Mouse (Mus musculus): Measurements from ENCODE around the gene Trafd1. TPM values are rescaled to one million over a fixed set of nuclear protein-coding genes. Genes with fewer than 3 reads are reported as not detected.

The Trafd1 gene
- polyA plus RNA-seq, 1 experiment from 2014 or later = 129 TPM

GRCm38 (mm10) chr5:121399540-121399939 is 14.1 kb upstream of the Trafd1 start:
- Histone ChIP-seq H3K27ac (ENCODE audit: low read depth, low read length) (no peak overlapping the region), H3K9me3 (replicated peaks; ENCODE audit: control insufficient read depth, low read length) (no peaks in the 10 kb centered on the region), H3K4me2 (ENCODE audit: low read length) (peak overlapping the region; percentile 93; the same call in 1 of the 2 replicates), H3K4me1 (ENCODE audit: control insufficient read depth, insufficient read depth, low read length) (peaks cover 4% of the 10 kb centered on the region; the same call in 1 of the 2 replicates), H3K4me3 (ENCODE audit: low read depth, low read length) (no peak overlapping the region; the same call in 1 of the 2 replicates), H3K36me3 (ENCODE audit: control insufficient read depth, insufficient read depth, low read length) (peaks cover 13% of the 10 kb centered on the region; the same call in 1 of the 2 replicates), H3K27me3 (replicated peaks; ENCODE audit: control insufficient read depth, insufficient read depth, low read length) (no peaks in the 10 kb centered on the region), H3K9ac (ENCODE audit: low read length) (no peak overlapping the region)
- WGBS = 89% methylated on average over 5 of the region's 5 CpGs
- ATAC-seq = no peak
- DNase-seq (ENCODE audit: low spot score) = no peak

GRCm38 (mm10) chr5:121398965-121399462 is 13.6 kb upstream of the Trafd1 start:
- Histone ChIP-seq H3K9ac (ENCODE audit: low read length) (peak overlapping the region; percentile 82), H3K27ac (ENCODE audit: low read depth, low read length) (no peak overlapping the region), H3K4me2 (ENCODE audit: low read length) (peak overlapping the region; percentile 93), H3K4me3 (ENCODE audit: low read depth, low read length) (peak overlapping the region; percentile 97), H3K4me1 (ENCODE audit: control insufficient read depth, insufficient read depth, low read length) (peaks cover 4% of the 10 kb centered on the region; the same call in 1 of the 2 replicates), H3K27me3 (replicated peaks; ENCODE audit: control insufficient read depth, insufficient read depth, low read length) (no peaks in the 10 kb centered on the region), H3K9me3 (replicated peaks; ENCODE audit: control insufficient read depth, low read length) (no peaks in the 10 kb centered on the region), H3K36me3 (ENCODE audit: control insufficient read depth, insufficient read depth, low read length) (peaks cover 10% of the 10 kb centered on the region; the same call in 1 of the 2 replicates)
- DNase-seq (ENCODE audit: low spot score) = no peak
- ATAC-seq = no peak
- WGBS = 63% methylated on average over 9 of the region's 9 CpGs

GRCm38 (mm10) chr5:121398146-121398964 is 12.9 kb upstream of the Trafd1 start:
- H3K4me2 ChIP-seq (ENCODE audit: low read length) = peak overlapping the region; percentile 93
- no peaks in the 10 kb centered on the region for H3K27me3 ChIP-seq (replicated peaks; ENCODE audit: control insufficient read depth, insufficient read depth, low read length)
- WGBS = 1% methylated on average over 65 of the region's 67 CpGs
- peak overlapping the region; percentile 82 for H3K9ac ChIP-seq (ENCODE audit: low read length)
- H3K27ac ChIP-seq (ENCODE audit: low read depth, low read length) = peak overlapping the region; percentile 44
- ATAC-seq = peak; percentile 82
- peak; percentile 24 for DNase-seq (ENCODE audit: low spot score)
- peaks cover 4% of the 10 kb centered on the region; the same call in 1 of the 2 replicates for H3K4me1 ChIP-seq (ENCODE audit: control insufficient read depth, insufficient read depth, low read length)
- peak overlapping the region; percentile 97 for H3K4me3 ChIP-seq (ENCODE audit: low read depth, low read length)
- no peaks in the 10 kb centered on the region for H3K9me3 ChIP-seq (replicated peaks; ENCODE audit: control insufficient read depth, low read length)
- H3K36me3 ChIP-seq (ENCODE audit: control insufficient read depth, insufficient read depth, low read length) = peaks cover 7% of the 10 kb centered on the region; the same call in 1 of the 2 replicates

GRCm38 (mm10) chr5:121397187-121398145 is 12.0 kb upstream of the Trafd1 start, which contains the start of gene Naa25:
TSS of gene Naa25 (plus strand) at chr5:121397936.
- Histone ChIP-seq H3K4me1 (ENCODE audit: control insufficient read depth, insufficient read depth, low read length) (peaks cover 4% of the 10 kb centered on the region; the same call in 1 of the 2 replicates), H3K9me3 (replicated peaks; ENCODE audit: control insufficient read depth, low read length) (no peaks in the 10 kb centered on the region), H3K27me3 (replicated peaks; ENCODE audit: control insufficient read depth, insufficient read depth, low read length) (no peaks in the 10 kb centered on the region), H3K9ac (ENCODE audit: low read length) (peak within 1 kb of the TSS; percentile 82), H3K27ac (ENCODE audit: low read depth, low read length) (peak within 1 kb of the TSS; percentile 45), H3K4me3 (ENCODE audit: low read depth, low read length) (peak within 1 kb of the TSS; percentile 97), H3K36me3 (ENCODE audit: control insufficient read depth, insufficient read depth, low read length) (peaks cover 6% of the 10 kb centered on the region; the same call in 1 of the 2 replicates), H3K4me2 (ENCODE audit: low read length) (peak within 1 kb of the TSS; percentile 93)
- ATAC-seq (peak; percentile 96), DNase-seq (ENCODE audit: low spot score) (peak; percentile 99)
- WGBS = 9% methylated on average over 53 of the region's 53 CpGs

GRCm38 (mm10) chr5:121395621-121396020 is 10.2 kb upstream of the Trafd1 start:
- DNase-seq (ENCODE audit: low spot score) (no peak), ATAC-seq (no peak)
- Histone ChIP-seq H3K9ac (ENCODE audit: low read length) (no peak overlapping the region), H3K27ac (ENCODE audit: low read depth, low read length) (no peak overlapping the region), H3K4me3 (ENCODE audit: low read depth, low read length) (no peak overlapping the region), H3K4me1 (ENCODE audit: control insufficient read depth, insufficient read depth, low read length) (peaks cover 4% of the 10 kb centered on the region; the same call in 1 of the 2 replicates), H3K36me3 (ENCODE audit: control insufficient read depth, insufficient read depth, low read length) (peaks cover 3% of the 10 kb centered on the region; the same call in 1 of the 2 replicates), H3K4me2 (ENCODE audit: low read length) (no peak overlapping the region), H3K9me3 (replicated peaks; ENCODE audit: control insufficient read depth, low read length) (no peaks in the 10 kb centered on the region), H3K27me3 (replicated peaks; ENCODE audit: control insufficient read depth, insufficient read depth, low read length) (no peaks in the 10 kb centered on the region)
- 81% methylated on average over 5 of the region's 5 CpGs for WGBS

GRCm38 (mm10) chr5:121393402-121393801 is 8.0 kb upstream of the Trafd1 start:
- WGBS = 81% methylated on average over 3 of the region's 3 CpGs
- no peaks in the 10 kb centered on the region for H3K36me3 ChIP-seq (ENCODE audit: control insufficient read depth, insufficient read depth, low read length)

GRCm38 (mm10) chr5:121392667-121393380 is 7.4 kb upstream of the Trafd1 start:
- 58% methylated on average over 16 of the region's 16 CpGs for WGBS
- H3K4me2 ChIP-seq (ENCODE audit: low read length) = no peak overlapping the region
- ATAC-seq = no peak
- H3K27me3 ChIP-seq (replicated peaks; ENCODE audit: control insufficient read depth, insufficient read depth, low read length) = no peaks in the 10 kb centered on the region
- no peaks in the 10 kb centered on the region for H3K4me1 ChIP-seq (ENCODE audit: control insufficient read depth, insufficient read depth, low read length)
- H3K4me3 ChIP-seq (ENCODE audit: low read depth, low read length) = no peak overlapping the region
- no peaks in the 10 kb centered on the region for H3K36me3 ChIP-seq (ENCODE audit: control insufficient read depth, insufficient read depth, low read length)
- H3K9me3 ChIP-seq (replicated peaks; ENCODE audit: control insufficient read depth, low read length) = no peaks in the 10 kb centered on the region
- H3K9ac ChIP-seq (ENCODE audit: low read length) = no peak overlapping the region
- no peak overlapping the region for H3K27ac ChIP-seq (ENCODE audit: low read depth, low read length)
- DNase-seq (ENCODE audit: low spot score) = peak; percentile 75

More at GRCm38 (mm10) chr5:121393402-121393801, 8.0 kb upstream of the Trafd1 start:
- Histone ChIP-seq H3K9me3 (replicated peaks; ENCODE audit: control insufficient read depth, low read length) (no peaks in the 10 kb centered on the region), H3K27me3 (replicated peaks; ENCODE audit: control insufficient read depth, insufficient read depth, low read length) (no peaks in the 10 kb centered on the region), H3K27ac (ENCODE audit: low read depth, low read length) (no peak overlapping the region), H3K4me1 (ENCODE audit: control insufficient read depth, insufficient read depth, low read length) (no peaks in the 10 kb centered on the region), H3K4me3 (ENCODE audit: low read depth, low read length) (no peak overlapping the region), H3K9ac (ENCODE audit: low read length) (no peak overlapping the region), H3K4me2 (ENCODE audit: low read length) (no peak overlapping the region)
- DNase-seq (ENCODE audit: low spot score) = no peak
- no peak for ATAC-seq

- Histone ChIP-seq H3K27ac (ENCODE audit: low read depth, low read length) (no peak overlapping the region), H3K36me3 (ENCODE audit: control insufficient read depth, insufficient read depth, low read length) (no peaks in the 10 kb centered on the region), H3K4me1 (ENCODE audit: control insufficient read depth, insufficient read depth, low read length) (no peaks in the 10 kb centered on the region), H3K4me3 (ENCODE audit: low read depth, low read length) (no peak overlapping the region), H3K9me3 (replicated peaks; ENCODE audit: control insufficient read depth, low read length) (no peaks in the 10 kb centered on the region), H3K9ac (ENCODE audit: low read length) (no peak overlapping the region), H3K4me2 (ENCODE audit: low read length) (no peak overlapping the region), H3K27me3 (replicated peaks; ENCODE audit: control insufficient read depth, insufficient read depth, low read length) (peaks cover 6% of the 10 kb centered on the region; the same call in 1 of the 2 replicates)
- DNase-seq (ENCODE audit: low spot score) (no peak), ATAC-seq (no peak)
Measured at GRCm38 (mm10) chr5:121389691-121390090, 4.3 kb upstream of the Trafd1 start.
